Mouse (Mus musculus): Measurements from ENCODE around the gene Rtp3. TPM values are rescaled to one million over a fixed set of nuclear protein-coding genes. Genes with fewer than 3 reads are reported as not detected.

Rtp3 gene
- total and polyA plus RNA-seq, 2 experiments from 2014 or later, result 1.4 TPM; not detected in 1

DNA sequence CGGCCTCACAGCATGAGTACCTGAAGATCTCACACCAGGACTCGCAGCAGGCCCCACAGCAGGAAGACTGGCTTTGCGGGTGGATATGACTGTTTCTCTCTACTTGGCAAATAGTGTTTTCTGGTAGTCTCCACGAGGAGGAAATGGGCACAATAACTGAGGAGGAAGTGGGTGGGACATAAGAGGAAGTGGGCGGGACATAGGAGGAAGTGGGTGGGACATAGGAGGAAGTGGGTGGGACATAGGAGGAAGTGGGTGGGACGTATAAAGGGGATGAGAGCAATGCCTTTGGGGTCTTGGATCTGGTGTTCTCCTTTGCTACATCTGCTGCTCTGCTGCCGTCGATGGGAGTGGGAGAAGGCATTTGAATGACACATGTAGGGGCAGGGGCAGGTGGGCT, 4.4 kb downstream of the Rtp3 start:
- H3K4me3 ChIP-seq (ENCODE audit: low read length), result no peak overlapping the region
- WGBS, result 88% methylated on average over 8 of the region's 8 CpGs
- no peak for TF ChIP-seq CTCF (IDR thresholded peaks at IDR 0.05; ENCODE audit: low read depth)
- ATAC-seq, result no peak
- H3K9ac ChIP-seq (replicated peaks; ENCODE audit: low read length), result no peak overlapping the region
- no peaks in the 10 kb centered on the region for H3K9me3 ChIP-seq (ENCODE audit: low read length)
- no peak overlapping the region for H3K4me2 ChIP-seq (ENCODE audit: low read depth, low read length)
- no peak for DNase-seq (ENCODE audit: low spot score)
- no peaks in the 10 kb centered on the region for H3K36me3 ChIP-seq (ENCODE audit: insufficient read depth, low read length)
- H3K27ac ChIP-seq, result no peak overlapping the region
- no peaks in the 10 kb centered on the region for H3K4me1 ChIP-seq (ENCODE audit: insufficient read depth, low read length)
- H3K27me3 ChIP-seq (ENCODE audit: insufficient read depth, low read length), result no peaks in the 10 kb centered on the region

DNA sequence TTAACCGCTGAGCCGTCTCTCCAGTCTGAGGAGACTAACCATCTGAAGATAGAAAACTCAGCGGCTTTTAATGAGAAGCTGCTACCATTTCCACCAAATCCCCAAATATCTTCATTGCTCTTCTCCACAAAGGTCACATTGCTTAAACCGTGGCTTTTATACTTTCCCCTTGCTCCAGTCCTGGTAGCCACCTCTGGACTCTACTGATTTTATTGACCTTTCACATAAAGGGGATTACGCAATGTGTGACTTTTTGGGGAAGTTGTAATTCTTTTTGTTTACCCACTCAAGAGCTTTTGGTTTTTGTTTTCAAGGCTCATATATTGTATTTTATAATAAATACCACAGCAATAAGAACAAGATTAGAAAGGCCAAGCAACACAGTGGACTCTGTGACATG, 4.8 kb downstream of the Rtp3 start:
- Histone ChIP-seq H3K4me1 (ENCODE audit: insufficient read depth, low read length) (no peaks in the 10 kb centered on the region), H3K27me3 (ENCODE audit: insufficient read depth, low read length) (no peaks in the 10 kb centered on the region), H3K4me3 (ENCODE audit: low read length) (no peak overlapping the region), H3K9me3 (ENCODE audit: low read length) (no peaks in the 10 kb centered on the region), H3K4me2 (ENCODE audit: low read depth, low read length) (no peak overlapping the region), H3K9ac (replicated peaks; ENCODE audit: low read length) (no peak overlapping the region), H3K36me3 (ENCODE audit: insufficient read depth, low read length) (no peaks in the 10 kb centered on the region), H3K27ac (no peak overlapping the region)
- DNase-seq (ENCODE audit: low spot score), result no peak
- no peak for TF ChIP-seq CTCF (IDR thresholded peaks at IDR 0.05; ENCODE audit: low read depth)
- ATAC-seq, result no peak
- 90% methylated on average over 5 of the region's 5 CpGs for WGBS

DNA sequence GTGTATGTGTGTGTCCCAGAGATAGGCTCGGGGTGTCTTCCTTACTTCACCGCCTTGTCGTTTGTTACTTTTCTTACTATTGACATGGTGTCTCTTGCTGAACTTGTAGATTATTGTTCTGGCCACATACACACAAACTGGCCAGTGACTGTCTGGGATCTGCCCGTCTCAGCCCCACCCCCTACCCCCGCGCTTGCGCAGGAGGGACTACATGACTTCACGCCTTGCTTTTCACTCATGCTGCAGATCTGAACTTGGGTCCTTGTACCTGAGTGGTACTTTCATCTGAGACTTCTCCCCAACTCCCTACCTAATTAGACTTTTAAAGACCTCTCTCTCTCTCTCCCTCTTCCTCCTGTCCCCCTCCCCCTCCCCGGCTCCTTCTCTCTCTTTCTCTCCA, 6.3 kb downstream of the Rtp3 start:
- Histone ChIP-seq H3K27ac (no peak overlapping the region), H3K4me3 (ENCODE audit: low read length) (no peak overlapping the region), H3K27me3 (ENCODE audit: insufficient read depth, low read length) (no peaks in the 10 kb centered on the region), H3K4me1 (ENCODE audit: insufficient read depth, low read length) (no peaks in the 10 kb centered on the region), H3K4me2 (ENCODE audit: low read depth, low read length) (no peak overlapping the region), H3K9me3 (ENCODE audit: low read length) (no peaks in the 10 kb centered on the region), H3K36me3 (ENCODE audit: insufficient read depth, low read length) (no peaks in the 10 kb centered on the region), H3K9ac (replicated peaks; ENCODE audit: low read length) (no peak overlapping the region)
- DNase-seq (ENCODE audit: low spot score) (no peak), ATAC-seq (no peak)
- no peak for TF ChIP-seq CTCF (IDR thresholded peaks at IDR 0.05; ENCODE audit: low read depth)
- 91% methylated on average over 9 of the region's 9 CpGs for WGBS

DNA sequence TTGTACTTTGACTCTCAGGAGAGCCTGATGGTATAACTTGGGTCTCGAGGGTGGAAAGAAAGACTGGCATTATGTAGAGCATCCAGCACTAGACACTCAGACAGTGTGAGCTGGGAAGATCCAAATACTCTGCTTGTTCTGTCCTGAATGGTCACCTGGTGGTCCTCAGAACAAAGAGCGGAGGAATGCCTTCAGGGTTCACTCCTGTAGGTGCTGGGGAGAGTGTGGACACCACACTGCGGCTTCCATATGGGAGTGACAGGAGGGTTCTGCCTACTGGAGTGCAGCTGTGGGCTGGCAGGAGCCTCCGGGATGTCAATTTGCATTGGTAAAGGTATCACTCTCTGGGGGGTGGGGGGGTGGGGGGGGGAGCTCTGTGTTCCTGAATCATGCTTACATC, 8.0 kb downstream of the Rtp3 start:
- 47% methylated on average over 4 of the region's 4 CpGs for WGBS
- H3K4me1 ChIP-seq (ENCODE audit: insufficient read depth, low read length), result no peaks in the 10 kb centered on the region
- DNase-seq (ENCODE audit: low spot score) (no peak), ATAC-seq (no peak)
- no peaks in the 10 kb centered on the region for H3K36me3 ChIP-seq (ENCODE audit: insufficient read depth, low read length)
- H3K4me2 ChIP-seq (ENCODE audit: low read depth, low read length), result no peak overlapping the region
- no peak for TF ChIP-seq CTCF (IDR thresholded peaks at IDR 0.05; ENCODE audit: low read depth)
- H3K4me3 ChIP-seq (ENCODE audit: low read length), result no peak overlapping the region
- no peak overlapping the region for H3K9ac ChIP-seq (replicated peaks; ENCODE audit: low read length)
- H3K9me3 ChIP-seq (ENCODE audit: low read length), result no peaks in the 10 kb centered on the region
- no peaks in the 10 kb centered on the region for H3K27me3 ChIP-seq (ENCODE audit: insufficient read depth, low read length)
- H3K27ac ChIP-seq, result no peak overlapping the region

DNA sequence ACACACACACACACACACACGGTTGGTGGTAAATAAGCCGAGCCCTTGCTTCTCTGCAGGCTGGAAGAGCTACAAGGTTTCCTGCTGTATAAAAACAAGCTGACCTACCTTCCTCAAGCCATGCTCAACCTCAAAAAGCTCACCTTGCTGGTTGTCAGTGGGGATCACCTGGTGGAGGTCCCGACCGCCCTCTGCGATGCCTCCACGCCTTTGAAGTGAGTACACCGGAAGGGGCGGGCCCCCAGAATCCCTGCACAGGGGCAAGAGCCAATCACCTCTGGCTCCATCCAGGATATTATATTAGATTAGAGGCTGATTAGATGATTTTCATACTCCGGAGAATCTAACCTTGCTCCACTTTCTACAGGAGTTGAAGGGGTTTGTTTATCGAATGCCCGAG, 11.0 kb downstream of the Rtp3 start:
- Histone ChIP-seq H3K27me3 (ENCODE audit: insufficient read depth, low read length) (no peaks in the 10 kb centered on the region), H3K9me3 (ENCODE audit: low read length) (no peaks in the 10 kb centered on the region), H3K4me1 (ENCODE audit: insufficient read depth, low read length) (no peaks in the 10 kb centered on the region), H3K36me3 (ENCODE audit: insufficient read depth, low read length) (no peaks in the 10 kb centered on the region), H3K27ac (no peak overlapping the region), H3K4me2 (ENCODE audit: low read depth, low read length) (no peak overlapping the region), H3K4me3 (ENCODE audit: low read length) (no peak overlapping the region), H3K9ac (replicated peaks; ENCODE audit: low read length) (no peak overlapping the region)
- DNase-seq (ENCODE audit: low spot score) (no peak), ATAC-seq (no peak)
- 94% methylated on average over 11 of the region's 11 CpGs for WGBS
- no peak for TF ChIP-seq CTCF (IDR thresholded peaks at IDR 0.05; ENCODE audit: low read depth)

DNA sequence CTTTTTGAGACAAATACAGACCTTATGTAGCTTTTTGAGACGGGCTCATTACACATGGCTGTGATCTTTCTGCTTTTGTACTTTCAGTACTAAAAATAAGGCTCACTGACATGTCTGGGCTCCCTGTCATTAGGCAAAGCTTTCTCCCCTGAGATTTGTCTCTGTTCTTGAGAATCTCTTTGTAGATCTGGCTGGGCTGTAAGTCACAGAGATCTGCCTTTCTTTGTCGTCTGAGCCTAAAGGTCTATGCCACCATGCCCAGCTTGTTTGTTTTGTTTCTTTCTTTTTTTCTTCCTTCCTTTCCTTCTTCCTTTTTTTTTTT, 24.5 kb downstream of the Rtp3 start:
- ATAC-seq (no peak), DNase-seq (ENCODE audit: low spot score) (no peak)
- no peaks in the 10 kb centered on the region for H3K9me3 ChIP-seq (ENCODE audit: low read length)
- no peaks in the 10 kb centered on the region for H3K36me3 ChIP-seq (ENCODE audit: insufficient read depth, low read length)
- H3K4me2 ChIP-seq (ENCODE audit: low read depth, low read length), result no peak overlapping the region
- no peaks in the 10 kb centered on the region for H3K4me1 ChIP-seq (ENCODE audit: insufficient read depth, low read length)
- H3K27ac ChIP-seq, result no peak overlapping the region
- H3K9ac ChIP-seq (replicated peaks; ENCODE audit: low read length), result no peak overlapping the region
- WGBS, result 79% methylated on average over 2 of the region's 2 CpGs
- H3K27me3 ChIP-seq (ENCODE audit: insufficient read depth, low read length), result no peaks in the 10 kb centered on the region
- no peak overlapping the region for H3K4me3 ChIP-seq (ENCODE audit: low read length)
- TF ChIP-seq CTCF (IDR thresholded peaks at IDR 0.05; ENCODE audit: low read depth), result no peak

DNA sequence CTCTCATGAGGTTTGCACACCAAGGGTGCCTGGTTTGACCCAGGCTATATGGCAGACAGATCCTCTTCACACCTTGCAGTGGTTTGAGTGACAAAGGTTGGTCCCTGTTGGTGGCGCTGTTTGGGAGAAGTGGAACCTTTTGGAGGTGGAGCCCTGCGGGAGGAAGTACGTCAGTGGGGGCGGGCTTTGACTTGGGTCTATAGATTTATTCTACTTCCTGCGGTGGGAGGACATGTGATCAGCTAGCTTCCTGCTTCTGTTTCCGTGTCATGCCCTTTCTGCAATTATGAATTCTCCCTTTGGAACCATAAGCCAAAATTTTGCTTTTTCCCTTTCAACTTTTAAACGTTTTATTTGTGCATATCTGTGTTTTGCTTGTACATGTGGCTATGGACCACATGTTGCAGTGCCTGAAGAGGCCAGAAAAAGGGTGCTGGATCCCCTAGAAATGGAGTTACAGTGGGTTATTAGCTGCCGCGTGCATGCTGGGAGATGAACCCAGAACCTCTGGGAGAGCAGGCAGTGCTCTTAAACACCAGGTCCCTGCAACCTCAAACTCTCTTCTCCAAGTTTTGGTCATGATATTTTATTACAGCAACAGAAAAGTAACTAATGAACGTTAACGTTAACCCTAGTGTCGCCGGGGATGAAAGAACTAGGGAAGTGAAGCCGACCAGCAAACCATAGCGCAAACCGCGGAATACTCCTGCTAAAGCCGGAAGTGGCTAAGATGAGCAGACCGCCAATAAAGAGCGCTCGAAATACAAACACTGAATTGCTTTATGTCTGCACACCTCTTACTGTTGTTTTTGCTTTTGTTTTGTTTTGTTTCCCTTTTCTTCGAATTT, 25.1 kb downstream of the Rtp3 start:
- 91% methylated on average over 22 of the region's 22 CpGs for WGBS

More for the DNA sequence above, 25.1 kb downstream of the Rtp3 start:
- ATAC-seq (no peak), DNase-seq (ENCODE audit: low spot score) (no peak)
- Histone ChIP-seq H3K4me3 (ENCODE audit: low read length) (no peak overlapping the region), H3K27ac (no peak overlapping the region), H3K4me2 (ENCODE audit: low read depth, low read length) (no peak overlapping the region), H3K9ac (replicated peaks; ENCODE audit: low read length) (no peak overlapping the region), H3K9me3 (ENCODE audit: low read length) (no peaks in the 10 kb centered on the region), H3K36me3 (ENCODE audit: insufficient read depth, low read length) (no peaks in the 10 kb centered on the region), H3K4me1 (ENCODE audit: insufficient read depth, low read length) (no peaks in the 10 kb centered on the region), H3K27me3 (ENCODE audit: insufficient read depth, low read length) (no peaks in the 10 kb centered on the region)
- TF ChIP-seq CTCF (IDR thresholded peaks at IDR 0.05; ENCODE audit: low read depth), result no peak

All from hindbrain, postnatal 0 days (tissue).